ENCODE assay signal across 8 mouse cellular contexts in the genomic region with DNA sequence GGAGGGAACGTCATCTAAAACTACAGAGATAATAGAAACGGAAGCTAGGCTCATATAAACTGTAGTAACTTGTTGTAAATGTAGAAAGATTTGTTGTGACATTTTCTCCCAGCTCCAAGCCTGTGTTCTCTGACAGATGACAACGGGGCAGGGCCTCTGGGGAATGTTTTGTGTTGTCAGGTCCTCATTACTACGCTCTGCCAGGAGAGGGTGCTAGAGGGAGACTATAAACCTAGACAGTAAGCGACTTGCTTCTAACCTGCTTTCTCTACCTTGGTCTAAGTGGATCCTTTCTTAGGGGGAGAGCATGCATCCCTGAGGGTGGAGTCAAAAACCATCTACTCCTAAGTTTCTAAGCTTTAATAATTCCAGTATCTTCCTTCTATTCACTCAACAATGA. TPM values are rescaled to one million over a fixed set of nuclear protein-coding genes. Genes with fewer than 3 reads are reported as not detected.
DNase-seq lines count a peak whose midpoint lies in the region; ATAC-seq lines count a peak whose summit lies in the region.
"Had no signal": no experiment of that assay in that cellular context is flagged by ENCODE, and none has a peak within 500 bp of the region (broad histone marks: within the 10 kb centered on the region; RNA-seq: fewer than 3 reads in every experiment).

No protein-coding gene starts in this region.

- peak; percentile 19 for DNase-seq in ovary, postnatal 36 days (ENCODE audit: low spot score)
- no peak for DNase-seq in ovary, adult 18-20 months (ENCODE audit: low spot score)
- DNase-seq in WW6 (ENCODE audit: low read depth, low spot score): peak; percentile 20
- DNase-seq in cerebellum, postnatal 25 days: peak; percentile 43 to 72
- peak; percentile 35 for DNase-seq in liver, embryonic 11.5 days (ENCODE audit: low spot score)
- DNase-seq in right cerebral cortex, postnatal 4 days: peak; percentile 11

- H3K27ac ChIP-seq in liver, embryonic 11.5 days (ENCODE audit: low read depth, low read length): no peak overlapping the region
- H3K27ac ChIP-seq: macrophage had no signal

- H3K36me3 ChIP-seq in liver, embryonic 11.5 days (ENCODE audit: control insufficient read depth, insufficient read depth, low read length): no peaks in the 10 kb centered on the region

- ATAC-seq in inflammation-experienced regulatory T-cells, adult 6 months: peak; percentile 73
- no peak; the same call in 1 of the 2 replicates for ATAC-seq in liver, embryonic 11.5 days (replicated peaks; ENCODE audit: low FRiP score)

- H3K4me2 ChIP-seq in liver, embryonic 11.5 days: no peak overlapping the region

- H3K4me3 ChIP-seq in liver, embryonic 11.5 days (ENCODE audit: low read depth, low read length): no peak overlapping the region

- no peaks in the 10 kb centered on the region for H3K9me3 ChIP-seq in liver, embryonic 11.5 days (ENCODE audit: control insufficient read depth, low read length)

- no peaks in the 10 kb centered on the region for H3K27me3 ChIP-seq in liver, embryonic 11.5 days (replicated peaks; ENCODE audit: control insufficient read depth, insufficient read depth, low read length)

- WGBS in liver, embryonic 11.5 days: 26% methylated on average over 5 of the region's 5 CpGs

- H3K9ac ChIP-seq in liver, embryonic 11.5 days (ENCODE audit: low read depth, low read length): no peak overlapping the region

- 0 out of 2 replicates have a peak, but pooled peaks cover 2% of the 10 kb centered on the region for H3K4me1 ChIP-seq in liver, embryonic 11.5 days (replicated peaks; ENCODE audit: control insufficient read depth, insufficient read depth, low read length)

RNA-seq across cellular contexts. Expression of a gene that starts 42.4 kb away (rescaled TPM):
- 100 to 1,000 TPM; 127 to 201 (median 130) TPM for polyA plus RNA-seq in inflammation-experienced regulatory T-cells, adult 6 months (2017; shearing (Covaris generic))
- polyA plus RNA-seq in liver, embryonic 11.5 days (2014; fragmentation: Nextera tagmentation; extraction: Ambion mirVana): 410 and 453 TPM in 2 replicates
